Mouse (Mus musculus): ENCODE measurements around the gene Ccdc27. TPM values are rescaled to one million over a fixed set of nuclear protein-coding genes. Genes with fewer than 3 reads are reported as not detected.

Gene Ccdc27
- polyA plus RNA-seq, 1 experiment, result not detected

GRCm38 (mm10) chr4:154024729-154025521 is 17.6 kb downstream of the Ccdc27 start:
- DNase-seq (ENCODE audit: low read depth), result peak; percentile 15

GRCm38 (mm10) chr4:154023754-154024601 is 18.5 kb downstream of the Ccdc27 start:
- no peak for TF ChIP-seq POLR2A (IDR thresholded peaks at IDR 0.05; ENCODE audit: borderline replicate concordance, extremely low read depth, insufficient read depth, insufficient read length, poor library complexity, severe bottlenecking)
- TF ChIP-seq CTCF (IDR thresholded peaks at IDR 0.05; ENCODE audit: borderline replicate concordance, extremely low read depth, insufficient read depth, insufficient read length), result no peak
- DNase-seq (ENCODE audit: low read depth), result no peak

More at GRCm38 (mm10) chr4:154024729-154025521, 17.6 kb downstream of the Ccdc27 start:
- TF ChIP-seq POLR2A (IDR thresholded peaks at IDR 0.05; ENCODE audit: borderline replicate concordance, extremely low read depth, insufficient read depth, insufficient read length, poor library complexity, severe bottlenecking) (no peak), CTCF (IDR thresholded peaks at IDR 0.05; ENCODE audit: borderline replicate concordance, extremely low read depth, insufficient read depth, insufficient read length) (no peak)

DNA sequence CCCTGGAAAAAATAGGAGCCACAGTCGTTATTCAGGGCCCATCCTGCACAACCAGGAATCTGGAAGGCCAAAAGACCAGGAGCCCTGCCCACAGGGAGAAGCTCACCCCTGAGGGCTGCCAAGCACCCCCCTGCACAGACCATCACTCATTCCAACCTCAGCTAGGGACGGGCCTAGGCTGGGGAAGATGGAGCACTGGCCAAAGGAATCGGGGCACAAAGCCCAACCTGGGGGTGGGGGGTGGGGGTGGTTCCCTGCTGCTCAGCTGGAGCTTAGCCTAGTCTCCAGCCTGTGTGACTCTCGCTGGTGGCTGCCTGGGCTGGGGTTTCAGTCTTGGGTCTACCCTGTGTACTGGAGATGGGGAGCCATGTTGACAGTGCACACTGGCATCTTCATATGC is 19.6 kb downstream of the Ccdc27 start:
- no peak for DNase-seq (ENCODE audit: low read depth)

GRCm38 (mm10) chr4:154022407-154022806 is 20.1 kb downstream of the Ccdc27 start:
- TF ChIP-seq CTCF (IDR thresholded peaks at IDR 0.05; ENCODE audit: borderline replicate concordance, extremely low read depth, insufficient read depth, insufficient read length) (no peak), POLR2A (IDR thresholded peaks at IDR 0.05; ENCODE audit: borderline replicate concordance, extremely low read depth, insufficient read depth, insufficient read length, poor library complexity, severe bottlenecking) (no peak)
- no peak for DNase-seq (ENCODE audit: low read depth)

More for the DNA sequence above, 19.6 kb downstream of the Ccdc27 start:
- no peak for TF ChIP-seq POLR2A (IDR thresholded peaks at IDR 0.05; ENCODE audit: borderline replicate concordance, extremely low read depth, insufficient read depth, insufficient read length, poor library complexity, severe bottlenecking)

DNA sequence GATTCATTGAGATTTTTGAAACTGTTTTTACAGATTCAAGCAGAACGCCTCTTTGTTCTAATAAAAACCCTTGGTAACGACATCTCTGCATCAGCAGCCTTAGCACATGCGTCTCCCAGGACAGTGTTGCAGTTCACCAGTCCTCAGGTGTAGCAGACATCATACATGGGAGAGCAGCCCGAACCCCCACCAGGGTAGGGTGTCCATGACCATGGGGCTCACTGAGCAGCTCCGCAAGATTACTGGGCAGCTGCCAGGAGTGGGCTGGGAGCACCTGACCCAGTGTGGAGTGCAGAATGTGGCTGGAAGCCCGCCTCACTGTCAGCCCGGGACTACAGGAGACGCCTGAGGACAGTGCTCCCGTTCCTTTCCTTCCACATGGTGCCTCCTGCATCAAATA is 21.0 kb downstream of the Ccdc27 start:
- TF ChIP-seq POLR2A (IDR thresholded peaks at IDR 0.05; ENCODE audit: borderline replicate concordance, extremely low read depth, insufficient read depth, insufficient read length, poor library complexity, severe bottlenecking) (no peak), CTCF (IDR thresholded peaks at IDR 0.05; ENCODE audit: borderline replicate concordance, extremely low read depth, insufficient read depth, insufficient read length) (no peak)
- no peak for DNase-seq (ENCODE audit: low read depth)

DNA sequence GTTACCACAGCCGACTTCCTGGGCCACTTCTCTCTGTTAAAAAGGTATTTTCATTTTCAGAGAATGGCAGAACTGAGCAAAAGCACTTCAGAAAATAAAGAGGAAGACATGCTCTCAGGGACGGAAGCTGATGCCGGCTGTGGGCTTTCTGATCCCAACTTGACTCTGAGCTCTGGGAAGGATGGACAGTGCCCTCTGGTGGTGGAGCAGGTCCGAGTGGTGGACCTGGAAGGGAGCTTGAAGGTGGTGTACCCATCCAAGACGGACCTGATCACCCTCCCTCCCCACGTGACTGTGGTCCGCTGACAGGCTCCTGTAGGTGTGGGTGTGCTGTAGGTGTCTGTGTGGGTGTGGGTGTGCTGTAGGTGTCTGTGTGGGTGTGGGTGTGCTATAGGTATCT is 22.9 kb downstream of the Ccdc27 start:
- DNase-seq (ENCODE audit: low read depth), result peak; percentile 26

GRCm38 (mm10) chr4:154015476-154015875 is 27.0 kb downstream of the Ccdc27 start:
- no peak for DNase-seq (ENCODE audit: low read depth)
- TF ChIP-seq POLR2A (IDR thresholded peaks at IDR 0.05; ENCODE audit: borderline replicate concordance, extremely low read depth, insufficient read depth, insufficient read length, poor library complexity, severe bottlenecking), result no peak
- TF ChIP-seq CTCF (IDR thresholded peaks at IDR 0.05; ENCODE audit: borderline replicate concordance, extremely low read depth, insufficient read depth, insufficient read length), result no peak

More for the DNA sequence above, 22.9 kb downstream of the Ccdc27 start:
- TF ChIP-seq POLR2A (IDR thresholded peaks at IDR 0.05; ENCODE audit: borderline replicate concordance, extremely low read depth, insufficient read depth, insufficient read length, poor library complexity, severe bottlenecking) (no peak), CTCF (IDR thresholded peaks at IDR 0.05; ENCODE audit: borderline replicate concordance, extremely low read depth, insufficient read depth, insufficient read length) (peak; percentile 59)

GRCm38 (mm10) chr4:154012132-154012882 is 30.2 kb downstream of the Ccdc27 start:
- no peak for DNase-seq (ENCODE audit: low read depth)
- no peak for TF ChIP-seq CTCF (IDR thresholded peaks at IDR 0.05; ENCODE audit: borderline replicate concordance, extremely low read depth, insufficient read depth, insufficient read length)
- TF ChIP-seq POLR2A (IDR thresholded peaks at IDR 0.05; ENCODE audit: borderline replicate concordance, extremely low read depth, insufficient read depth, insufficient read length, poor library complexity, severe bottlenecking), result no peak

- peak; percentile 88 for TF ChIP-seq POLR2A (IDR thresholded peaks at IDR 0.05; ENCODE audit: borderline replicate concordance, extremely low read depth, insufficient read depth, insufficient read length, poor library complexity, severe bottlenecking)
- TF ChIP-seq CTCF (IDR thresholded peaks at IDR 0.05; ENCODE audit: borderline replicate concordance, extremely low read depth, insufficient read depth, insufficient read length), result no peak
- peak; percentile 95 for DNase-seq (ENCODE audit: low read depth)
Observed at GRCm38 (mm10) chr4:154011646-154012089, 30.8 kb downstream of the Ccdc27 start, which contains the start of gene Lrrc47. Lrrc47 (plus strand) TSS chr4:154011731.

- DNase-seq (ENCODE audit: low read depth), result no peak
- TF ChIP-seq CTCF (IDR thresholded peaks at IDR 0.05; ENCODE audit: borderline replicate concordance, extremely low read depth, insufficient read depth, insufficient read length) (no peak), POLR2A (IDR thresholded peaks at IDR 0.05; ENCODE audit: borderline replicate concordance, extremely low read depth, insufficient read depth, insufficient read length, poor library complexity, severe bottlenecking) (no peak)
Observed at GRCm38 (mm10) chr4:154010907-154011645, 31.4 kb downstream of the Ccdc27 start.
